Mouse (Mus musculus): ENCODE measurements around the gene Ovol1.

Ovol1 gene

DNA sequence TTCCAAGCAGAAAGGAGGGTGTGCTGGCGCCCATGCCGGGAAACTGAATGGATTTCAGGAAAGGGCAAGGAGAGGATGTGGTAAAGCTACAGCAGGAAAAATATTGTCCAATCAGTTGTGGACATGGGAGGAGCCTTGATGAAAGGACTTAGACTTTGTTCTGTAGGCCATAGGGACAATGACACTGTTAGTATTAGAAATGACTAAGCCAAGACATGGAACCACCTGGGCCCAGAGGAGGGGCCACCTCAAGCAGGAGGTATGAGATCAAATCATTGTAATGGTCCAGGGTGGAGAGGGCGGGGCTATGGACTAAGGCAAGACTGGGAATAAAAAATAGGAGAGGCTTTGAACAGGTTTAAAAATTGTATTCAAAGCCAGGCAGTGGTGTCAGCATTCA, 41.7 kb downstream of the Ovol1 start:
- DNase-seq (ENCODE audit: low spot score), result no peak

GRCm38 (mm10) chr19:5516906-5517505, 43.4 kb downstream of the Ovol1 start:
- no peak for DNase-seq (ENCODE audit: low spot score)

- no peak for DNase-seq (ENCODE audit: low spot score)
These were observed 44.3 kb downstream of the Ovol1 start for GRCm38 (mm10) chr19:5515840-5516777.

DNA sequence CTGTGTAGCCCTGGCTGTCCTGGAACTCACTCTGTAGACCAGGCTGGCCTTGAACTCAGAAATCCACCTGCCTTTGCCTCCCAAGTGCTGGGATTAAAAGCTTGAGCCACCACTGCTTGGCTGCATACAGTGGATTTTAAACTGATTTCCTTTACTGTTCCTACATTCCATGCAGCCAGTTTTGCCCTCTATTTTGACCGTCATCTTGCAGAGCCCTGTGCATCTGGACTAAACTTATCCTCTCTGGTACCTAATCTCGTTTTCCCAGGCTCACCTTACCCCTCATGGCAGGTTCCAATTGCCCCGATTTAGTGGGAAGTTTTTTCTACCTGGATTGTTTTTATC, 47.5 kb downstream of the Ovol1 start:
- no peak for DNase-seq (ENCODE audit: low spot score)

GRCm38 (mm10) chr19:5512091-5513004, 48.1 kb downstream of the Ovol1 start:
- no peak for DNase-seq (ENCODE audit: low spot score)

GRCm38 (mm10) chr19:5511074-5511632, 49.3 kb downstream of the Ovol1 start:
- DNase-seq (ENCODE audit: low spot score), result no peak

GRCm38 (mm10) chr19:5510031-5511026, 50.1 kb downstream of the Ovol1 start, which contains the start of gene Snx32:
Gene Snx32 (minus strand): TSS chr19:5510538.
- DNase-seq (ENCODE audit: low spot score), result peak; percentile 98

DNA sequence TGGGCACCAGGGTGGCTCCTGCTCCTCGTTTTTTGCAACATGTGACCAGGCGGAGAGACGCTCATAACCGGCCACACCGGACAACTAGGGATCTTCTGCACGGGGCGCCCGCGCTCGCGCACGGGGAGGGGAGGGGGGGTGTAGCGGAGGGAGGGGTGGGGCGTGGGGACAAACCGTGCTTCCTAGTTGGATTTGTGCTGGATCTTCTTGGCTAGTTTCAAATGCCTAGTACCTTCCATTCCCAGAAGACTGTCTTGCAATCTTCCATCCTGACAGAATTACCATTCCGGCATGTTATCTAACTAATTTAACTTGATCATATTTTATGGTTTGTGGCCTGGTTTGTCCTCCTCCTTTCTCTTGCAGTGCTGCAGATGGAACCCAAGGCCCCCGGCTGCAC, 56.8 kb downstream of the Ovol1 start, which contains the start of gene 1700020D05Rik:
Gene 1700020D05Rik, minus strand, starts transcription at position 101 of the 400 bp plus-strand sequence.
- DNase-seq (ENCODE audit: low spot score), result no peak

- DNase-seq (ENCODE audit: low spot score), result no peak
These were observed 60.0 kb downstream of the Ovol1 start for GRCm38 (mm10) chr19:5500330-5500875.

Measured in ovary, adult 18-20 months (tissue).